Mouse (Mus musculus): Measurements from ENCODE around the gene Rab7b. TPM values are rescaled to one million over a fixed set of nuclear protein-coding genes. Genes with fewer than 3 reads are reported as not detected.
A peak's percentile ranks its signal among the peaks of the same experiment; 100 is the strongest.

The Rab7b gene
- polyA plus RNA-seq, 1 experiment from 2014 or later = 0.79 TPM

GRCm38 (mm10) chr1:131700447-131700846, 12.0 kb downstream of the Rab7b start:
- peaks cover 15% of the 10 kb centered on the region for H3K4me1 ChIP-seq
- H3K36me3 ChIP-seq = no peaks in the 10 kb centered on the region
- H3K27me3 ChIP-seq (ENCODE audit: insufficient read depth, poor library complexity, severe bottlenecking) = no peaks in the 10 kb centered on the region
- no peak overlapping the region for H3K4me3 ChIP-seq
- 78% methylated on average over 5 of the region's 5 CpGs for WGBS
- H3K27ac ChIP-seq = no peak overlapping the region
- H3K9me3 ChIP-seq = no peaks in the 10 kb centered on the region
- no peak for DNase-seq (ENCODE audit: low spot score)

- Histone ChIP-seq H3K4me3 (no peak overlapping the region), H3K9me3 (no peaks in the 10 kb centered on the region), H3K27me3 (ENCODE audit: insufficient read depth, poor library complexity, severe bottlenecking) (no peaks in the 10 kb centered on the region), H3K4me1 (peaks cover 15% of the 10 kb centered on the region), H3K36me3 (no peaks in the 10 kb centered on the region), H3K27ac (no peak overlapping the region)
- WGBS = 85% methylated on average over 5 of the region's 5 CpGs
- DNase-seq (ENCODE audit: low spot score) = no peak
Observed at GRCm38 (mm10) chr1:131701391-131701790, 12.9 kb downstream of the Rab7b start.

- Histone ChIP-seq H3K27me3 (ENCODE audit: insufficient read depth, poor library complexity, severe bottlenecking) (no peaks in the 10 kb centered on the region), H3K36me3 (no peaks in the 10 kb centered on the region), H3K27ac (no peak overlapping the region), H3K4me1 (peaks cover 15% of the 10 kb centered on the region), H3K4me3 (no peak overlapping the region), H3K9me3 (no peaks in the 10 kb centered on the region)
- WGBS = 42% methylated on average over 8 of the region's 8 CpGs
- DNase-seq (ENCODE audit: low spot score) = no peak
Observed at GRCm38 (mm10) chr1:131702094-131702766, 13.7 kb downstream of the Rab7b start.

- H3K4me1 ChIP-seq = peaks cover 15% of the 10 kb centered on the region
- no peaks in the 10 kb centered on the region for H3K27me3 ChIP-seq (ENCODE audit: insufficient read depth, poor library complexity, severe bottlenecking)
- DNase-seq (ENCODE audit: low spot score) = no peak
- H3K27ac ChIP-seq = no peak overlapping the region
- H3K36me3 ChIP-seq = no peaks in the 10 kb centered on the region
- WGBS = 77% methylated on average over 2 of the region's 2 CpGs
- no peaks in the 10 kb centered on the region for H3K9me3 ChIP-seq
- no peak overlapping the region for H3K4me3 ChIP-seq
Observed at GRCm38 (mm10) chr1:131703482-131703881, 15.0 kb downstream of the Rab7b start.

GRCm38 (mm10) chr1:131708338-131708737, 19.8 kb downstream of the Rab7b start:
- Histone ChIP-seq H3K4me1 (peaks cover 11% of the 10 kb centered on the region; the same call in 1 of the 2 replicates), H3K27ac (no peak overlapping the region), H3K27me3 (ENCODE audit: insufficient read depth, poor library complexity, severe bottlenecking) (no peaks in the 10 kb centered on the region), H3K36me3 (no peaks in the 10 kb centered on the region), H3K4me3 (no peak overlapping the region), H3K9me3 (no peaks in the 10 kb centered on the region)
- 26% methylated on average over 4 of the region's 4 CpGs for WGBS
- no peak for DNase-seq (ENCODE audit: low spot score)

- H3K9me3 ChIP-seq = no peaks in the 10 kb centered on the region
- no peaks in the 10 kb centered on the region for H3K27me3 ChIP-seq (ENCODE audit: insufficient read depth, poor library complexity, severe bottlenecking)
- peaks cover 12% of the 10 kb centered on the region for H3K4me1 ChIP-seq
- no peak overlapping the region for H3K27ac ChIP-seq
- no peak overlapping the region for H3K4me3 ChIP-seq
- no peak for DNase-seq (ENCODE audit: low spot score)
- H3K36me3 ChIP-seq = no peaks in the 10 kb centered on the region
- WGBS = 74% methylated on average over 10 of the region's 10 CpGs
Observed at GRCm38 (mm10) chr1:131711518-131711917, 23.0 kb downstream of the Rab7b start.

GRCm38 (mm10) chr1:131712386-131712785, 23.9 kb downstream of the Rab7b start:
- Histone ChIP-seq H3K4me1 (peaks cover 12% of the 10 kb centered on the region), H3K36me3 (no peaks in the 10 kb centered on the region), H3K4me3 (no peak overlapping the region), H3K9me3 (no peaks in the 10 kb centered on the region), H3K27me3 (ENCODE audit: insufficient read depth, poor library complexity, severe bottlenecking) (no peaks in the 10 kb centered on the region), H3K27ac (peak overlapping the region; percentile 31; the same call in 1 of the 2 replicates)
- peak; percentile 88 for DNase-seq (ENCODE audit: low spot score)
- WGBS = 12% methylated on average over 2 of the region's 2 CpGs

- H3K27ac ChIP-seq = peak overlapping the region; percentile 57; the same call in 1 of the 2 replicates
- 60% methylated on average over 20 of the region's 20 CpGs for WGBS
- H3K27me3 ChIP-seq (ENCODE audit: insufficient read depth, poor library complexity, severe bottlenecking) = no peaks in the 10 kb centered on the region
- H3K4me1 ChIP-seq = peaks cover 12% of the 10 kb centered on the region
- no peak for DNase-seq (ENCODE audit: low spot score)
- H3K36me3 ChIP-seq = no peaks in the 10 kb centered on the region
- no peak overlapping the region for H3K4me3 ChIP-seq
- H3K9me3 ChIP-seq = no peaks in the 10 kb centered on the region
Observed at GRCm38 (mm10) chr1:131714388-131715337, 26.2 kb downstream of the Rab7b start.

GRCm38 (mm10) chr1:131718952-131719694, 30.6 kb downstream of the Rab7b start:
- no peaks in the 10 kb centered on the region; the same call in 1 of the 2 replicates for H3K27me3 ChIP-seq (ENCODE audit: insufficient read depth, poor library complexity, severe bottlenecking)
- H3K36me3 ChIP-seq = no peaks in the 10 kb centered on the region
- H3K4me3 ChIP-seq = no peak overlapping the region
- peaks cover 8% of the 10 kb centered on the region for H3K4me1 ChIP-seq
- DNase-seq (ENCODE audit: low spot score) = no peak
- 73% methylated on average over 16 of the region's 16 CpGs for WGBS
- H3K9me3 ChIP-seq = no peaks in the 10 kb centered on the region
- no peak overlapping the region for H3K27ac ChIP-seq

- Histone ChIP-seq H3K4me3 (no peak overlapping the region), H3K27me3 (ENCODE audit: insufficient read depth, poor library complexity, severe bottlenecking) (no peaks in the 10 kb centered on the region; the same call in 1 of the 2 replicates), H3K9me3 (no peaks in the 10 kb centered on the region), H3K27ac (no peak overlapping the region), H3K36me3 (no peaks in the 10 kb centered on the region), H3K4me1 (peaks cover 10% of the 10 kb centered on the region)
- 66% methylated on average over 3 of the region's 3 CpGs for WGBS
- DNase-seq (ENCODE audit: low spot score) = no peak
Observed at GRCm38 (mm10) chr1:131721989-131722388, 33.5 kb downstream of the Rab7b start.

GRCm38 (mm10) chr1:131723549-131723948, 35.1 kb downstream of the Rab7b start:
- H3K27me3 ChIP-seq (ENCODE audit: insufficient read depth, poor library complexity, severe bottlenecking) = no peaks in the 10 kb centered on the region; the same call in 1 of the 2 replicates
- H3K4me3 ChIP-seq = no peak overlapping the region
- H3K27ac ChIP-seq = no peak overlapping the region
- 76% methylated on average over 4 of the region's 4 CpGs for WGBS
- H3K9me3 ChIP-seq = no peaks in the 10 kb centered on the region
- DNase-seq (ENCODE audit: low spot score) = no peak
- H3K4me1 ChIP-seq = peaks cover 10% of the 10 kb centered on the region
- H3K36me3 ChIP-seq = no peaks in the 10 kb centered on the region

GRCm38 (mm10) chr1:131726586-131726985, 38.1 kb downstream of the Rab7b start:
- no peak for DNase-seq (ENCODE audit: low spot score)
- H3K27me3 ChIP-seq (ENCODE audit: insufficient read depth, poor library complexity, severe bottlenecking) = no peaks in the 10 kb centered on the region; the same call in 1 of the 2 replicates
- H3K4me1 ChIP-seq = peaks cover 10% of the 10 kb centered on the region
- H3K4me3 ChIP-seq = no peak overlapping the region
- 0 out of 2 replicates have a peak overlapping the region, but pooled peaks have one; percentile 1 for H3K27ac ChIP-seq
- H3K36me3 ChIP-seq = no peaks in the 10 kb centered on the region
- H3K9me3 ChIP-seq = no peaks in the 10 kb centered on the region
- WGBS = 24% methylated on average over 6 of the region's 6 CpGs

All from heart, embryonic 10.5 days (tissue).